Mouse (Mus musculus) ES-E14 (cell line): ENCODE measurements at regions not wholly inside any gene's neighbourhood (a gene's known extent, or its start where the extent isn't known, plus 50 kb on each side); places are given as distances from the start of the nearest gene placed in this dataset.

ENCODE experiments used
- DNase-seq: peaks from one replicate; pipeline ENCODE4 v3.0.0-alpha.2; 2013; ENCODE audit warnings: low read depth, low spot score
- H3K27ac ChIP-seq: 2 replicates; pipeline ENCODE4 v1.5.1; 2012; ENCODE audit warnings: low read depth, mild to moderate bottlenecking, low read length, moderate library complexity, mixed read lengths; ENCODE audit not compliant: poor library complexity, insufficient read depth, severe bottlenecking
- H3K36me3 ChIP-seq: 2 replicates; pipeline ENCODE4 v1.6.1; 2012; ENCODE audit warnings: mild to moderate bottlenecking, low read length, moderate library complexity, mixed read lengths; ENCODE audit not compliant: control insufficient read depth, poor library complexity, insufficient read depth, severe bottlenecking
- H3K4me1 ChIP-seq, 2 experiments: fragments of 150-350 bp in 1 of 2; sonication (generic) in 1 of 2; 2 replicates each; pipeline ENCODE4 v1.6.1; 2012; ENCODE audit warnings: low read length in 2 of 2, mild to moderate bottlenecking in 1 of 2, mixed read lengths in 1 of 2; ENCODE audit not compliant: control insufficient read depth in 2 of 2, insufficient read depth in 2 of 2, poor library complexity in 1 of 2
- H3K4me3 ChIP-seq, 2 experiments: fragments of 150-350 bp in 1 of 2; sonication (generic) in 1 of 2; 2 replicates each; pipeline ENCODE4 v1.5.1; 2012; ENCODE audit warnings: low read length in 2 of 2, low read depth in 1 of 2, mild to moderate bottlenecking in 1 of 2, mixed read lengths in 1 of 2; ENCODE audit not compliant: insufficient read depth in 1 of 2, poor library complexity in 1 of 2, severe bottlenecking in 1 of 2
- H3K9ac ChIP-seq: 2 replicates; pipeline ENCODE4 v1.6.1; 2012; ENCODE audit warnings: low read depth, mild to moderate bottlenecking, low read length, mixed read lengths; ENCODE audit not compliant: poor library complexity, insufficient read depth, severe bottlenecking
- H3K9me3 ChIP-seq: fragments of 150-350 bp; sonication (generic); 2 replicates; pipeline ENCODE4 v1.6.1; 2012; ENCODE audit warnings: low read depth, mild to moderate bottlenecking, low read length; ENCODE audit not compliant: control insufficient read depth, insufficient read depth
- CHD2 ChIP-seq: IDR thresholded peaks from 2 replicates; pipeline ENCODE4 v1.6.1; 2014; ENCODE audit warnings: mild to moderate bottlenecking, low read depth, low read length, inconsistent platforms
- HCFC1 ChIP-seq: IDR thresholded peaks from 2 replicates; pipeline ENCODE4 v1.6.1; 2012; ENCODE audit warnings: low read length, inconsistent platforms, borderline replicate concordance; ENCODE audit not compliant: insufficient read depth
- MAFK ChIP-seq: IDR thresholded peaks from 2 replicates; pipeline ENCODE4 v1.6.1; 2014; ENCODE audit warnings: mild to moderate bottlenecking, low read depth, low read length, inconsistent platforms; ENCODE audit not compliant: insufficient read depth
- ZC3H11A ChIP-seq: IDR thresholded peaks from 2 replicates; pipeline ENCODE4 v1.6.1; 2012; ENCODE audit warnings: low read depth, mild to moderate bottlenecking, inconsistent platforms, low read length, borderline replicate concordance
- ZNF384 ChIP-seq: IDR thresholded peaks from 2 replicates; pipeline ENCODE4 v1.6.1; 2012; ENCODE audit warnings: low read depth, low read length, inconsistent platforms
- in situ Hi-C, 2 experiments: fragments of 600-800 bp; cut with MboI; formaldehyde crosslinking; loops; one replicate each; pipeline ENCODE4 v1.15.1; 2025; ENCODE audit warnings: low sequenced_read_pairs in 2 of 2, inconsistent platforms in 1 of 2; ENCODE audit not compliant: unreplicated experiment in 2 of 2

DNA sequence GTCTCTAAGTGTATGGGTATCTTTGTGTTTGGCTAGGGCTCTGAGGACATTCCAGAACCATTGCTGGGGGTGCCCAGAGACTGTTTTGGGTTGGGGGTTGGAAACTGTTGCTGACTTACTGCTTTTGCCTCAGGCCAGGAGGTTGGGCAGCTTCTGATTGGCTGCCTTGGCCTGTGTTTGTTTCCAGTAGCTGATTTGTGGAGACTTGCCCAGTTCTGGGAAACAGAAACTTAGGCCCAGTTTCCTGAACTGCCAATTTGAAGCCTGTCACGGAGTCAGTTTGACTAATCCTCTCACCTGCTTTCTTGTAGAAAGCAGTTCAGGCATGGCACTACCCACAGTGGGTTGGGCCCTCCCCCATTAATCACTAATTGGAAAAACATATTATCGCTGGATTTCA, 59.7 kb upstream of the Cers4 start:
- in situ Hi-C loops, result no loop called here
- DNase-seq, result no peak
- Histone ChIP-seq H3K27ac (no peak overlapping the region), H3K9ac (no peak overlapping the region), H3K9me3 (no peaks in the 10 kb centered on the region; the same call in 1 of the 2 replicates), H3K36me3 (no peaks in the 10 kb centered on the region), H3K4me1 (no peaks in the 10 kb centered on the region), H3K4me3 (no peak overlapping the region)
- TF ChIP-seq ZC3H11A (no peak), HCFC1 (no peak), CHD2 (no peak), MAFK (no peak), ZNF384 (no peak)

DNA sequence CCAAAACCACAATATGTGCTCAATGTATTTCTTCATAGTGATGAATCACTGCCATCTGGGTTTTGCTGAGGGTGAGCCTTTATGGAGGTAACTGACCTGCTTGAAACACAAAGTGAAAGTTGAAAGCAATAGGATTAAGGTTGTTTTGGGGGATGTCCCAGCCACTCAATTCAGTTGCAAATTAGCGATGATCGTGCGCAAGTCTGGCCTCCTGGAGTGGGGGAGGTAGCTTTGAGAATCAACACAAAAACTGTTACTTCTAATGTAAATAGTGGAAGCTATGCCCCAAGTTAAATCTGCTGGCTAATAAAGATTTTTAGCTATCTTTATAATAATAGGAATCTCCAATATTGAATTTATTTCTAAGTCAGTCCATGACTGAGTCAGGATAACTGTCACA, 56.3 kb upstream of the Cers4 start:
- no peak overlapping the region for H3K9ac ChIP-seq
- H3K36me3 ChIP-seq, result no peaks in the 10 kb centered on the region
- H3K27ac ChIP-seq, result no peak overlapping the region
- DNase-seq, result no peak
- H3K9me3 ChIP-seq, result no peaks in the 10 kb centered on the region; the same call in 1 of the 2 replicates
- no peaks in the 10 kb centered on the region for H3K4me1 ChIP-seq
- in situ Hi-C loops, result no loop called here
- no peak for TF ChIP-seq MAFK
- no peak for TF ChIP-seq HCFC1
- no peak for TF ChIP-seq ZC3H11A
- TF ChIP-seq ZNF384, result no peak
- TF ChIP-seq CHD2, result no peak
- H3K4me3 ChIP-seq, result no peak overlapping the region
